Mouse (Mus musculus): ENCODE data around the gene Lrrn3. TPM values are rescaled to one million over a fixed set of nuclear protein-coding genes. Genes with fewer than 3 reads are reported as not detected.

The Lrrn3 gene
- polyA plus RNA-seq (2011; ENCODE audit: insufficient read length, low read depth, missing spikeins), result 5.0 and 14.2 TPM in 2 replicates

DNA sequence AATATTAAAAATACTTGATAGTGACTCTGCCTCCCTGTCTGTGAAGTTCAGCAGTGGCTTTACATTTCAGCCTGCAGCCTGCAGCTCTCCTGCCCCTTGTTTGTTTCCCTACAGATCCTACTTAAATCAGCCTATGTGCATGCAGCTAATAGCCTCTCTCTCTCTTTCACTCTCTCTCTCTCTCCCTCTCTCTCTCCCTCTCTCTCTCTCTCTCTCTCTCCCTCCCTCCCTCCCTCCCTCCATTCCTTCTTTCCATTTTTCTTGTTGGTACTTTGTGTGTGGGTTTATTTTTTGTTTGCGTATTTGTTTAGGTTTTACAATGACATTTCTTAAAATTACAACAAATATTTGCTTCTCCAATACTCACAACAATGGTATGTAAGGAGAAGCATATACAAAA, at the start of gene Lrrn3:
Lrrn3 (minus strand) TSS at position 101 of the 400 bp plus-strand sequence.
- no peak for TF ChIP-seq CTCF (IDR thresholded peaks at IDR 0.05; ENCODE audit: borderline replicate concordance, insufficient read depth, low read length)
- no peak for TF ChIP-seq POLR2A (IDR thresholded peaks at IDR 0.05; ENCODE audit: low read depth, low read length)
- H3K27ac ChIP-seq (ENCODE audit: insufficient read depth, low read length), result no peak within 1 kb of the TSS
- H3K4me1 ChIP-seq (ENCODE audit: control insufficient read depth, insufficient read depth, low read length), result no peaks in the 10 kb centered on the region
- H3K4me3 ChIP-seq (ENCODE audit: insufficient read depth, low read length), result peak within 1 kb of the TSS; percentile 45

GRCm38 (mm10) chr12:41528410-41528809, 42.2 kb upstream of the Lrrn3 start:
- H3K4me3 ChIP-seq (ENCODE audit: insufficient read depth, low read length), result no peak overlapping the region
- no peak overlapping the region for H3K27ac ChIP-seq (ENCODE audit: insufficient read depth, low read length)
- TF ChIP-seq POLR2A (IDR thresholded peaks at IDR 0.05; ENCODE audit: low read depth, low read length), result no peak
- no peak for TF ChIP-seq CTCF (IDR thresholded peaks at IDR 0.05; ENCODE audit: borderline replicate concordance, insufficient read depth, low read length)
- no peaks in the 10 kb centered on the region for H3K4me1 ChIP-seq (ENCODE audit: control insufficient read depth, insufficient read depth, low read length)

- no peak overlapping the region for H3K27ac ChIP-seq (ENCODE audit: insufficient read depth, low read length)
- H3K4me3 ChIP-seq (ENCODE audit: insufficient read depth, low read length), result no peak overlapping the region
- no peaks in the 10 kb centered on the region for H3K4me1 ChIP-seq (ENCODE audit: control insufficient read depth, insufficient read depth, low read length)
- no peak for TF ChIP-seq CTCF (IDR thresholded peaks at IDR 0.05; ENCODE audit: borderline replicate concordance, insufficient read depth, low read length)
- no peak for TF ChIP-seq POLR2A (IDR thresholded peaks at IDR 0.05; ENCODE audit: low read depth, low read length)
Observed at GRCm38 (mm10) chr12:41526688-41527087, 40.5 kb upstream of the Lrrn3 start.

GRCm38 (mm10) chr12:41521671-41522070, 35.4 kb upstream of the Lrrn3 start:
- TF ChIP-seq CTCF (IDR thresholded peaks at IDR 0.05; ENCODE audit: borderline replicate concordance, insufficient read depth, low read length), result no peak
- Histone ChIP-seq H3K4me3 (ENCODE audit: insufficient read depth, low read length) (no peak overlapping the region), H3K4me1 (ENCODE audit: control insufficient read depth, insufficient read depth, low read length) (no peaks in the 10 kb centered on the region; the same call in 1 of the 2 replicates), H3K27ac (ENCODE audit: insufficient read depth, low read length) (no peak overlapping the region)

DNA sequence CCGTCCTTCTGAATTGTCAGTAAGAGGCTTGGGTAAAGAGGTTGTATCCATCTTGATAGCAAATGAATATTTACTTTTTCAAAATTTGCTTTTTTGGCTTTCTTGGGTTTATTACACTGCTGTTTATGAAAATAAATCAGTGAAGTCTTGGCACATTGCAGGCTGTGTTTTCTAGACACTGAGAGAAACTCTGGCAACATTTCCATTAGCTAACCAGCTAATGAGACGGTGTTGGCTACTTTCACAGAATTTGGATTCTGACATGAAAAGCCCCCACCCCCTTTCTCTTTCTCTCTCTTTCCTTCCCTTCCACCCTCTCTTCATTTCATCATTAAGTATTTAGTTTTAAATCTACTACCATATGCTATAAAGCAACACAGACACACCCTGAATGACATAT, 34.1 kb upstream of the Lrrn3 start:
- H3K4me3 ChIP-seq (ENCODE audit: insufficient read depth, low read length), result no peak overlapping the region
- TF ChIP-seq CTCF (IDR thresholded peaks at IDR 0.05; ENCODE audit: borderline replicate concordance, insufficient read depth, low read length), result no peak
- TF ChIP-seq POLR2A (IDR thresholded peaks at IDR 0.05; ENCODE audit: low read depth, low read length), result no peak
- no peak overlapping the region for H3K27ac ChIP-seq (ENCODE audit: insufficient read depth, low read length)
- no peaks in the 10 kb centered on the region; the same call in 1 of the 2 replicates for H3K4me1 ChIP-seq (ENCODE audit: control insufficient read depth, insufficient read depth, low read length)

- Histone ChIP-seq H3K27ac (ENCODE audit: insufficient read depth, low read length) (no peak overlapping the region), H3K4me3 (ENCODE audit: insufficient read depth, low read length) (no peak overlapping the region), H3K4me1 (ENCODE audit: control insufficient read depth, insufficient read depth, low read length) (no peaks in the 10 kb centered on the region; the same call in 1 of the 2 replicates)
- TF ChIP-seq CTCF (IDR thresholded peaks at IDR 0.05; ENCODE audit: borderline replicate concordance, insufficient read depth, low read length), result no peak
- no peak for TF ChIP-seq POLR2A (IDR thresholded peaks at IDR 0.05; ENCODE audit: low read depth, low read length)
Observed at GRCm38 (mm10) chr12:41518897-41519296, 32.7 kb upstream of the Lrrn3 start.

DNA sequence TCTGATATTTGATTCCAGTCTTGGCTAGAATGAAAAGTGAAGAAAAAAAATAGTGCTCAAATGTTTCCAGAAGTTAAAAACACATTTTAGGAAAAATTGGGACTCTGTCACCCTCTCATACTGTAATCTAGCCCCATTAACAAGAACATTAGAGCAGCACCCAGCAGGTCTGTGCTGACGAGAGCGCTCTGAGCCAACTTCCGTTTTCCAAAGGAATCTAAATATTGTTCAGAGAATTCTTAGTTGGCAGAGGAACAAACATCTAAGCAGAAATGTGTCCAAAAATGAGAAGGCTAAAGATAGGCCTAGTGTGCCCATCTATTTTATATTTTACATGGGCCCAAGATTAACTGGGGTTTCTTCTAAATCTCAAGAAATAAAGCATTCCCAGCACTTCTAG, 24.4 kb upstream of the Lrrn3 start:
- Histone ChIP-seq H3K4me1 (ENCODE audit: control insufficient read depth, insufficient read depth, low read length) (no peaks in the 10 kb centered on the region), H3K27ac (ENCODE audit: insufficient read depth, low read length) (no peak overlapping the region), H3K4me3 (ENCODE audit: insufficient read depth, low read length) (no peak overlapping the region)
- TF ChIP-seq POLR2A (IDR thresholded peaks at IDR 0.05; ENCODE audit: low read depth, low read length) (no peak), CTCF (IDR thresholded peaks at IDR 0.05; ENCODE audit: borderline replicate concordance, insufficient read depth, low read length) (no peak)

GRCm38 (mm10) chr12:41508610-41509009, 22.4 kb upstream of the Lrrn3 start:
- H3K4me1 ChIP-seq (ENCODE audit: control insufficient read depth, insufficient read depth, low read length), result no peaks in the 10 kb centered on the region

DNA sequence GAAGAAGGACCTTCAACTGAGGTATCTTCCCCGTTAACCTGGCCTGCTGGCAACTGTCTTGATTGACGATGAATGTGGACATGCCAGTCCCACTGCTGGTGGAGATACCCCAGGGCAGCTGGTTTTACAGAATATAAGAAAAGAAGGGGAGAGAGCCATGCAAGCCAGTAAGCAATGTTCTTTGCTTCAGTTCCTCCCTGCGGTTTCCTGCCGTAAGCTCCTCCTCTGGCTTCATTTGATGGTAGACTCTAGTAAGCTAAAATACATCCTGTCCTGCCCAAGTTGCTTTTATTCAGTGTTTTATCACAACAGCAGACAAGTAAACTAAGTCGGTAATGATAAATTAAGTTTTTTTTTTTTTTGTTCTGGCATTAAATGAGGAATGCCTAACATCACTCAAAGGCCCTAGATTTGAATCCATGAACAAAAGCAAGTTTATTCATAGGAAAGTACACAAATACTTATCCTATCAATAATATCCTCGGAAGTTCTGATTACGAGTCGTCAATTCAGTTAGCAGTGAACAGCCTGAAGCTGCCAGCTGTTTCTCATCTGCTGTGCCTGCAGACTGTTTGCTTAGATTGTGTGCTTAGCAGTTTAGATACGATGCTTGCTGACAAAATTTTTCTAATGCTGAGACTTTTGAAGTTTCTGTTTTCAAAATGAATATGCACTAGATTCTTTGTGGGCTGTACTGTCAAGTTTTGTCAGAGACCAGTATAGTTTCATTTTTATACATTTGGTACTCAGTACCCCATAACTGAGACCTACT, 14.0 kb upstream of the Lrrn3 start:
- Histone ChIP-seq H3K4me1 (ENCODE audit: control insufficient read depth, insufficient read depth, low read length) (no peaks in the 10 kb centered on the region), H3K4me3 (ENCODE audit: insufficient read depth, low read length) (no peak overlapping the region), H3K27ac (ENCODE audit: insufficient read depth, low read length) (no peak overlapping the region)
- TF ChIP-seq CTCF (IDR thresholded peaks at IDR 0.05; ENCODE audit: borderline replicate concordance, insufficient read depth, low read length) (no peak), POLR2A (IDR thresholded peaks at IDR 0.05; ENCODE audit: low read depth, low read length) (no peak)

More at GRCm38 (mm10) chr12:41508610-41509009, 22.4 kb upstream of the Lrrn3 start:
- TF ChIP-seq POLR2A (IDR thresholded peaks at IDR 0.05; ENCODE audit: low read depth, low read length) (no peak), CTCF (IDR thresholded peaks at IDR 0.05; ENCODE audit: borderline replicate concordance, insufficient read depth, low read length) (no peak)
- no peak overlapping the region for H3K27ac ChIP-seq (ENCODE audit: insufficient read depth, low read length)
- no peak overlapping the region for H3K4me3 ChIP-seq (ENCODE audit: insufficient read depth, low read length)

DNA sequence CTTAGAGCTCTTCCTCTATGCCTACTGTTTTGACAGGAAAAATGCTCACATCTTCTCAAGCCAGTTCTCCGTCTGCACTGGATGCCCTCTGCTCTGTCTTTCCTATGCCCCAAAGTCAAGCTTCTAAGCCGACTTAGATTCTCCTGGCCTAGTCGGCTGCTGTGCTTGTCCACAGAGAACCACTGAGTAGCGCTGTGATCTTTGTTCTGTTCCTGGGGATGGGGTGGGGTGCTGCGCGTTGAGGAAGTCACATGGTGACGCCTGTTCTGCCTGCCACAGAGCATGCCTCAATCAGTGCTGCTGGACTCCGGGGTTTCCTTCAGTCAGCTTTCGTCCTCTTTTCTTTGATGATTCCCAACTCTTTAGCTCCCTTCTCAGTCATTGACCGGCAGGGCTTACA, 8.4 kb upstream of the Lrrn3 start:
- TF ChIP-seq POLR2A (IDR thresholded peaks at IDR 0.05; ENCODE audit: low read depth, low read length) (no peak), CTCF (IDR thresholded peaks at IDR 0.05; ENCODE audit: borderline replicate concordance, insufficient read depth, low read length) (no peak)
- Histone ChIP-seq H3K4me3 (ENCODE audit: insufficient read depth, low read length) (no peak overlapping the region), H3K4me1 (ENCODE audit: control insufficient read depth, insufficient read depth, low read length) (no peaks in the 10 kb centered on the region), H3K27ac (ENCODE audit: insufficient read depth, low read length) (no peak overlapping the region)

All from embryonic fibroblast, embryonic 13.5 days (primary cell).